Mouse (Mus musculus): ENCODE measurements at regions not wholly inside any gene's neighbourhood (a gene's known extent, or its start where the extent isn't known, plus 50 kb on each side); places are given as distances from the start of the nearest gene placed in this dataset.

GRCm38 (mm10) chr3:41408821-41409737 is 146.5 kb upstream of the Jade1 start:
- no peak for DNase-seq

GRCm38 (mm10) chr3:41408423-41408820 is 147.1 kb upstream of the Jade1 start:
- peak; percentile 21 for DNase-seq

- no peak for DNase-seq
Observed at GRCm38 (mm10) chr3:41407988-41408387, 147.5 kb upstream of the Jade1 start.

- no peak for DNase-seq
Observed at GRCm38 (mm10) chr3:41407520-41407919, 148.0 kb upstream of the Jade1 start.

GRCm38 (mm10) chr3:41401881-41402280 is 153.7 kb upstream of the Jade1 start:
- no peak for DNase-seq

GRCm38 (mm10) chr3:41389868-41390267 is 165.7 kb upstream of the Jade1 start:
- DNase-seq: no peak

- DNase-seq: no peak
Observed at GRCm38 (mm10) chr3:41387469-41388212, 167.9 kb upstream of the Jade1 start.

- no peak for DNase-seq
Observed at GRCm38 (mm10) chr3:41386299-41386698, 169.2 kb upstream of the Jade1 start.

- DNase-seq: no peak
Observed at GRCm38 (mm10) chr3:41384410-41384809, 171.1 kb upstream of the Jade1 start.

GRCm38 (mm10) chr3:41378576-41378975 is 177.0 kb upstream of the Jade1 start:
- DNase-seq: no peak

GRCm38 (mm10) chr3:41377826-41378406 is 177.6 kb upstream of the Jade1 start:
- DNase-seq: no peak

- no peak for DNase-seq
Observed at GRCm38 (mm10) chr3:41376848-41377582, 178.5 kb upstream of the Jade1 start.

- no peak for DNase-seq
Observed at GRCm38 (mm10) chr3:41375230-41375930, 180.2 kb upstream of the Jade1 start.

- DNase-seq: no peak
Observed at GRCm38 (mm10) chr3:41373198-41373597, 182.3 kb upstream of the Jade1 start.

GRCm38 (mm10) chr3:41368351-41369101 is 187.0 kb upstream of the Jade1 start:
- no peak for DNase-seq

- DNase-seq: no peak
Observed at GRCm38 (mm10) chr3:41366764-41367163, 188.8 kb upstream of the Jade1 start.

- no peak for DNase-seq
Observed at GRCm38 (mm10) chr3:41366264-41366663, 189.3 kb upstream of the Jade1 start.

- DNase-seq: no peak
Observed at GRCm38 (mm10) chr3:41365145-41365830, 190.2 kb upstream of the Jade1 start.

GRCm38 (mm10) chr3:41363947-41364346 is 191.6 kb upstream of the Jade1 start:
- no peak for DNase-seq

- no peak for DNase-seq
Observed at GRCm38 (mm10) chr3:41360231-41360630, 195.3 kb upstream of the Jade1 start.

GRCm38 (mm10) chr3:41359458-41359857 is 196.1 kb upstream of the Jade1 start:
- DNase-seq: no peak
